Mouse (Mus musculus): ENCODE data around the gene Ccnq. TPM values are rescaled to one million over a fixed set of nuclear protein-coding genes. Genes with fewer than 3 reads are reported as not detected.

Gene Ccnq
- polyA plus RNA-seq, 1 experiment from 2014 or later: 43.1 TPM

- Histone ChIP-seq H3K27me3 (no peaks in the 10 kb centered on the region), H3K27ac (no peak overlapping the region), H3K9ac (no peak overlapping the region), H3K4me2 (replicated peaks) (no peak overlapping the region), H3K4me3 (no peak overlapping the region), H3K4me1 (no peaks in the 10 kb centered on the region), H3K36me3 (no peaks in the 10 kb centered on the region), H3K9me3 (no peaks in the 10 kb centered on the region)
- 66% methylated on average over 4 of the region's 4 CpGs for WGBS
- no peak for ATAC-seq (ENCODE audit: insufficient number of reproducible peaks, insufficient read depth, low FRiP score, low TSS enrichment)
Measured at GRCm38 (mm10) chr11:78728041-78728440, 23.5 kb downstream of the Ccnq start.

- Histone ChIP-seq H3K9me3 (no peaks in the 10 kb centered on the region), H3K36me3 (no peaks in the 10 kb centered on the region), H3K27me3 (no peaks in the 10 kb centered on the region), H3K4me2 (replicated peaks) (no peak overlapping the region), H3K4me3 (no peak overlapping the region), H3K27ac (no peak overlapping the region), H3K9ac (no peak overlapping the region), H3K4me1 (no peaks in the 10 kb centered on the region)
- 77% methylated on average over 3 of the region's 3 CpGs for WGBS
- no peak for ATAC-seq (ENCODE audit: insufficient number of reproducible peaks, insufficient read depth, low FRiP score, low TSS enrichment)
Measured at GRCm38 (mm10) chr11:78726366-78726765, 25.2 kb downstream of the Ccnq start.

GRCm38 (mm10) chr11:78724792-78725191 is 26.7 kb downstream of the Ccnq start:
- H3K4me2 ChIP-seq (replicated peaks): no peak overlapping the region
- no peak overlapping the region for H3K9ac ChIP-seq
- no peak for ATAC-seq (ENCODE audit: insufficient number of reproducible peaks, insufficient read depth, low FRiP score, low TSS enrichment)
- WGBS: 67% methylated on average over 1 of the region's 1 CpGs
- no peaks in the 10 kb centered on the region for H3K4me1 ChIP-seq
- H3K27me3 ChIP-seq: no peaks in the 10 kb centered on the region
- no peaks in the 10 kb centered on the region for H3K36me3 ChIP-seq
- no peak overlapping the region for H3K4me3 ChIP-seq
- no peaks in the 10 kb centered on the region for H3K9me3 ChIP-seq
- H3K27ac ChIP-seq: no peak overlapping the region

GRCm38 (mm10) chr11:78721419-78721818 is 30.1 kb downstream of the Ccnq start:
- Histone ChIP-seq H3K27ac (no peak overlapping the region), H3K4me2 (replicated peaks) (no peak overlapping the region), H3K9ac (no peak overlapping the region), H3K4me1 (no peaks in the 10 kb centered on the region), H3K36me3 (no peaks in the 10 kb centered on the region), H3K27me3 (no peaks in the 10 kb centered on the region), H3K9me3 (no peaks in the 10 kb centered on the region), H3K4me3 (no peak overlapping the region)
- ATAC-seq (ENCODE audit: insufficient number of reproducible peaks, insufficient read depth, low FRiP score, low TSS enrichment): no peak
- WGBS: 79% methylated on average over 2 of the region's 2 CpGs

- no peaks in the 10 kb centered on the region for H3K36me3 ChIP-seq
- H3K9me3 ChIP-seq: no peaks in the 10 kb centered on the region
- 49% methylated on average over 4 of the region's 4 CpGs for WGBS
- no peak overlapping the region for H3K4me2 ChIP-seq (replicated peaks)
- no peak for ATAC-seq (ENCODE audit: insufficient number of reproducible peaks, insufficient read depth, low FRiP score, low TSS enrichment)
- no peaks in the 10 kb centered on the region for H3K4me1 ChIP-seq
- H3K4me3 ChIP-seq: no peak overlapping the region
- H3K9ac ChIP-seq: no peak overlapping the region
- H3K27me3 ChIP-seq: no peaks in the 10 kb centered on the region
- H3K27ac ChIP-seq: no peak overlapping the region
Measured at GRCm38 (mm10) chr11:78717655-78718054, 33.9 kb downstream of the Ccnq start.

- Histone ChIP-seq H3K9ac (no peak overlapping the region), H3K27me3 (no peaks in the 10 kb centered on the region), H3K9me3 (no peaks in the 10 kb centered on the region), H3K27ac (no peak overlapping the region), H3K4me3 (no peak overlapping the region), H3K4me1 (no peaks in the 10 kb centered on the region), H3K36me3 (no peaks in the 10 kb centered on the region), H3K4me2 (replicated peaks) (no peak overlapping the region)
- ATAC-seq (ENCODE audit: insufficient number of reproducible peaks, insufficient read depth, low FRiP score, low TSS enrichment): no peak
- WGBS: 72% methylated on average over 2 of the region's 2 CpGs
Measured at GRCm38 (mm10) chr11:78708642-78709041, 42.9 kb downstream of the Ccnq start.

- H3K27ac ChIP-seq: no peak overlapping the region
- no peak for ATAC-seq (ENCODE audit: insufficient number of reproducible peaks, insufficient read depth, low FRiP score, low TSS enrichment)
- H3K4me2 ChIP-seq (replicated peaks): no peak overlapping the region
- no peaks in the 10 kb centered on the region for H3K4me1 ChIP-seq
- H3K9ac ChIP-seq: no peak overlapping the region
- no peaks in the 10 kb centered on the region for H3K27me3 ChIP-seq
- H3K9me3 ChIP-seq: no peaks in the 10 kb centered on the region
- H3K4me3 ChIP-seq: no peak overlapping the region
- H3K36me3 ChIP-seq: no peaks in the 10 kb centered on the region
Measured at GRCm38 (mm10) chr11:78706026-78706425, 45.5 kb downstream of the Ccnq start.

GRCm38 (mm10) chr11:78703085-78703484 is 48.4 kb downstream of the Ccnq start:
- H3K27me3 ChIP-seq: no peaks in the 10 kb centered on the region
- no peak overlapping the region for H3K9ac ChIP-seq
- ATAC-seq (ENCODE audit: insufficient number of reproducible peaks, insufficient read depth, low FRiP score, low TSS enrichment): no peak
- no peaks in the 10 kb centered on the region for H3K9me3 ChIP-seq
- no peak overlapping the region for H3K27ac ChIP-seq
- 81% methylated on average over 5 of the region's 5 CpGs for WGBS
- no peak overlapping the region for H3K4me3 ChIP-seq
- H3K36me3 ChIP-seq: no peaks in the 10 kb centered on the region
- no peaks in the 10 kb centered on the region for H3K4me1 ChIP-seq
- H3K4me2 ChIP-seq (replicated peaks): no peak overlapping the region

GRCm38 (mm10) chr11:78702319-78702718 is 49.2 kb downstream of the Ccnq start:
- no peak overlapping the region for H3K4me2 ChIP-seq (replicated peaks)
- H3K4me1 ChIP-seq: no peaks in the 10 kb centered on the region
- WGBS: 71% methylated on average over 3 of the region's 3 CpGs
- H3K27me3 ChIP-seq: no peaks in the 10 kb centered on the region
- H3K9ac ChIP-seq: no peak overlapping the region
- no peak for ATAC-seq (ENCODE audit: insufficient number of reproducible peaks, insufficient read depth, low FRiP score, low TSS enrichment)
- H3K27ac ChIP-seq: no peak overlapping the region
- no peak overlapping the region for H3K4me3 ChIP-seq
- no peaks in the 10 kb centered on the region for H3K36me3 ChIP-seq
- H3K9me3 ChIP-seq: no peaks in the 10 kb centered on the region

Small RNA genes lying within 50 kb of the gene (microRNA-seq; reads per million reads assigned to microRNA genes)
- not detected for gene Gm23840

Other genes with a start within 250 kb of the Ccnq start
- gene Sebox, start 248.3 kb downstream of the Ccnq start, polyA plus RNA-seq (2016; fragmentation: Nextera tagmentation; extraction: Ambion mirVana): not detected in 2 replicates
- gene Tmem199, start 239.6 kb downstream of the Ccnq start, polyA plus RNA-seq (2016; fragmentation: Nextera tagmentation; extraction: Ambion mirVana): 53.4 and 60.7 TPM in 2 replicates
- gene Poldip2, start 239.5 kb downstream of the Ccnq start, polyA plus RNA-seq (2016; fragmentation: Nextera tagmentation; extraction: Ambion mirVana): 180 and 183 TPM in 2 replicates
- gene Tnfaip1, start 215.4 kb downstream of the Ccnq start, polyA plus RNA-seq (2016; fragmentation: Nextera tagmentation; extraction: Ambion mirVana): 78.2 and 82.2 TPM in 2 replicates
- 136 and 139 TPM in 2 replicates for gene Ift20, start 215.4 kb downstream of the Ccnq start, polyA plus RNA-seq (2016; fragmentation: Nextera tagmentation; extraction: Ambion mirVana)
- gene Tmem97, start 201.0 kb downstream of the Ccnq start, polyA plus RNA-seq (2016; fragmentation: Nextera tagmentation; extraction: Ambion mirVana): 55.9 and 56.0 TPM in 2 replicates
- 14.8 and 15.7 TPM in 2 replicates for gene Nlk, start 54.4 kb downstream of the Ccnq start, polyA plus RNA-seq (2016; fragmentation: Nextera tagmentation; extraction: Ambion mirVana)
- 10.7 and 11.6 TPM in 2 replicates for gene Lyrm9, start 74.9 kb upstream of the Ccnq start, polyA plus RNA-seq (2016; fragmentation: Nextera tagmentation; extraction: Ambion mirVana)
- 1.1 and 1.4 TPM in 2 replicates for gene Nos2, start 169.1 kb upstream of the Ccnq start, polyA plus RNA-seq (2016; fragmentation: Nextera tagmentation; extraction: Ambion mirVana)
- gene Lgals9, start 233.2 kb upstream of the Ccnq start, polyA plus RNA-seq (2016; fragmentation: Nextera tagmentation; extraction: Ambion mirVana): 7.9 and 9.0 TPM in 2 replicates